Mouse (Mus musculus) Muller cell, postnatal 12 days (primary cell): Measurements from ENCODE around the gene Zmynd15.
A peak's percentile ranks its signal among the peaks of the same experiment; 100 is the strongest.
"Not testable (repeated sequence)": the region's sequence is repeated elsewhere in the genome, so short reads cannot be mapped to it uniquely, and the experiment has no call there.

Experiments used
- DNase-seq: peaks from one replicate; pipeline ENCODE4 v3.0.0-alpha.2; 2015; ENCODE audit errors: inconsistent ontology term

Gene Zmynd15

DNA sequence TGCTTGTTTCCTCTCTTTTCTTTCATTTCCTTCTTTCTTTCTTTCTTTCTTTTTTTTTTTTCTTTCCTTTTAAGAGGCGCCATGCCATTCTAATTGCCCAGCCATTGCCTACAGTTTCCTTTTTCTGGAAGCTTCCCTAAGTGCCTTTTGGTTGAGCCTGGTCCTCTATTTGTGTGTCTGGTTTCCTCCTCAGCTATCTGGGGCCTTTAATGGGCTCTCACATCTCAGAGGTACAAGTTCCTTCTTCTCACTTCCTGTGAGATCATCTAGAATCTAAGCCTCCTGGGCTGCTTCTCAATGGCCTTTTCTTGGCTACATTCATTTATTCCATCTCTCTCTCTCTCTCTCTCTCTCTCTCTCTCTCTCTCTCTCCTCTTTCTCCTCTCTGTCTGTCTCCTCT, 11.9 kb upstream of the Zmynd15 start:
- DNase-seq = no peak

- no peak for DNase-seq
Measured at GRCm38 (mm10) chr11:70450926-70451325, 8.3 kb upstream of the Zmynd15 start.

- DNase-seq = peak; percentile 97
Measured at GRCm38 (mm10) chr11:70451797-70452498, 7.3 kb upstream of the Zmynd15 start, which contains the start of gene Med11. TSS of gene Med11 (plus strand) at chr11:70451919.

- no peak for DNase-seq
Measured at GRCm38 (mm10) chr11:70453261-70454044, 5.8 kb upstream of the Zmynd15 start.

DNA sequence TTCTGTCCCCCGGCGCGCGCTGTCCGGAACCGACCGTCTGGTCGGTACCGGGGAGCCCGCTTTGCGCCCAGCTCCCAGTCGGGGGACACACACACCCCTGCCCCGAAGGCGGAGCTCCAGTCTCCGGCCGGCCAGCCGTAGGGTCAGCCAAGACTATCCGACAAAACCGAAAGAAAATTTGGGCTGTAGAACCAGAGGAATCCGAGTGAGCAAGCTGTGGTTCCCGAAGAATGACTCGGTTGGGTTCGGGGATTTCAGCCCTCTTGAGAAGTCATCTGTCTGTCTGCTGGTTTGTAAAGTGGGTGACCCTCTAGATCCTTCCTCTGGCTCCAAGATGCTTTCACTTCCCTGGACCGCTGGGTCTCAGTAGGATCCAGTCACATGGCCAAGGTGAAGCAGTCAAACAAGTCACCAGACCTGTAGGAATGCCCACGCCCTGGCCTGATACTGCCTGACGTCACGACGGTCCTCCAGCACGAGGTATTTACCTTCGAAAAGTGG, 418 bp downstream of the Zmynd15 start, which contains the start of gene Cxcl16:
Gene Cxcl16, minus strand, starts transcription at position 384 of the 501 bp plus-strand sequence.
- peak; percentile 74 for DNase-seq

DNA sequence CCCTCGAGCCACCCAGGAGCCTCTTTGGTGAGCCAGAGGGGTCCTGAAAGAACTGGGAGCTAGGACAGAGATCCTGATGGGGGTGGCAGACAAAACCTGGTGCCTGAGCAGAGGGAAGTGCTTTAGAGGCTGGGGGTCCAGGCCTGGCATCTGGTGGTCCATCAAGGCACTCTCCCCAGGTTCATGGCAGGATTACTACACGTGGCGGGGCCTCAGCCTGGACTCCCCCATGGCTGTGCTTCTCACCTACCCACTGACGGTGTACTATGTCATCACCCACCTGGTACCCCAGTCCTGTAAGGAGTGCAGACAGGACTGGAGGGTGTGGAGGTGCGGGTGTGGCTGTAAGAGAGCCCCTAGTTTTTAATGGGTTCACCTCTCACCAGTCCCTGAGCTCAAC, 4.7 kb downstream of the Zmynd15 start:
- no peak for DNase-seq

- no peak for DNase-seq
Measured at GRCm38 (mm10) chr11:70465211-70465610, 6.0 kb downstream of the Zmynd15 start.

GRCm38 (mm10) chr11:70465824-70466223, 6.6 kb downstream of the Zmynd15 start:
- peak; percentile 30 for DNase-seq

- DNase-seq = peak; percentile 51
Measured at GRCm38 (mm10) chr11:70467902-70468619, 8.8 kb downstream of the Zmynd15 start.

- DNase-seq = no peak
Measured at GRCm38 (mm10) chr11:70469764-70470163, 10.5 kb downstream of the Zmynd15 start.

- no peak for DNase-seq
Measured at GRCm38 (mm10) chr11:70472716-70473115, 13.5 kb downstream of the Zmynd15 start.

DNA sequence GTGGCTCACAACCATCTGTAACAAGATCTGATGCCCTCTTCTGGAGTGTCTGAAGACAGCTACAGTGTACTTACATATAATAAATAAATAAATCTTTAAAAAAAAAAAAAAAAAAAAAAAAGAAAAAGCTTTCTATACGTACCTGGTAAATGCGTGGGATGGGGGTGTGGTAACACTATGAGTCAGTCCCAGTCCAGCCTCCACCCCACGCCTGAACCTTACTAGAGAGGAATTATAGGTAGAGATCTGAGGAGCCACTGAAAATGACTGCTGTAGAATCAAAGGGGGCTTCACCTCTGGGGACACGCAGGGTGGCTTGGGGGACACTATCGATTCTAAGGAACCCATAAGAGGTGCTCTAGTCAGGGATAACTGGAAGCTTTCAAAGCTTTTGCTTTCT, 14.1 kb downstream of the Zmynd15 start:
- not testable (repeated sequence) for DNase-seq

DNA sequence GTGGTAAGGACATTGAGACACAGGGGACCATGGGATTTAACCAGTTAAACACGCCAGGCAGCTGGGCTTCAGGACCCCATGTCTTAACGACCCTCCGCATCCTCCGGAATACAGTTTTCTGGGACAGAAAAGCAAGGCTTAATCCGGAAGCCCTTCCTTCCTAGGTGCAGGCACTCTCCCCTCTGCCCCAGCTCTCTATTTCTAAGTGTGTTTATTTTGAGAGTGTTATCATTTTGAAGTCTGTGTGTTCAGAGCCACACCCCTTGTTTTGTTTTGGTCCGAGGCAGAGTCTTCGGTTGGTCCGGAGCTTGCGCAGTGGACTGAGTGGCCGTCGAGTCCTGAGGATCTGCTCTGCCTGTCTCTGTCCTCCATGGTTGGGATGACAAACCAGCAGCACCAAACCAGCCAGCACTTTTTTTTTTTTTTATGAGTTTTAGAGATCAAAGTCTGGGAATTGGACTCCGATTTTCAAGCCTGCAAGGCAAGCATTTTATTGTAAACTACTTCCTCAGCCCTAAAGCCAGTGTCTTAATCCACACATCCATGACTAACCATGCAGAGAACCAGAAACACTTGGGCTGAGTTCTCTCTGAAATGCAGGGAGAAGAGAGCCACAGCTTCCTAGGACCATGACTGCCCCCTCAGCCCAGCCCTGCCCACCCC, 15.8 kb downstream of the Zmynd15 start:
- no peak for DNase-seq

GRCm38 (mm10) chr11:70485498-70485897, 26.3 kb downstream of the Zmynd15 start:
- no peak for DNase-seq

- no peak for DNase-seq
Measured at GRCm38 (mm10) chr11:70487816-70488215, 28.6 kb downstream of the Zmynd15 start.

DNA sequence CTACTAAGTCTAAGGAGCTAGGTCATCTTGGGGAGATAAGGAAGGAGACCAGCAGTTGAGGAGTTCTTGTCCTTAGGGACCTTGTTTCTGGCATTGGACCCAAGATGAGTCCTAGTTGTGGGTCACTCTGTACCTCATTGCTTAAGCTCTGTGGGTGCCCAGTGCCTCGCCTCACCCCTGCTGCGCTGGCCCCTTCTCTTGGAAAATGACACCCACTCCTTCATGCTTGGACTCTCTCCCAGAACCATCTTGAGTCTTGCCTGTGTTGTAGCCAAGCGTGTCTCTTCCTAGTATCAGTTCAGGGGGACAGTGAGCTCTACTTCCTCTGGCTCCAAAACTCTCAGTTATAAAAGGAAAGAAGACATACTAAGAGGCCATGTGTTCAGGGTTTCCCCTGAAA, 29.9 kb downstream of the Zmynd15 start:
- no peak for DNase-seq

DNA sequence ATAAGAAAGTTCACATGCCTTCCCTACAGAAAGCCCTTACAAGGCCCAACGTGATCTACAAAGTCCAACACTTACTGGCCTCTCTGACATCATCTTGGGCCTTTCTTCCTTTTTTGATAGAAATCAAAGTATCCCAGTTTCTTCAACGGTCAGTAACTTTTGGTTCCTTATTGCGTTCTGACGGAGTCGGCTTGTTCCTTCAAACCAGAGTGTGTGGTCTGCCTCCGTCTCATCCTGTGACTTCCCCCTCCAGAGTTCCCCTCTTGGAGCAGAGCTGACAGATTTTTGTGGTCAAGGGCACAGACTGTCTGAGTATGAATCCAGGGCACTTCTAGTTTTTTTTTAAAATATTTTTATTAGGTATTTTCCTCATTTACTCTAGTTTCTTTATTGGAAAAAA, 30.5 kb downstream of the Zmynd15 start:
- DNase-seq = no peak

GRCm38 (mm10) chr11:70499566-70500475, 40.6 kb downstream of the Zmynd15 start:
- DNase-seq = no peak

DNA sequence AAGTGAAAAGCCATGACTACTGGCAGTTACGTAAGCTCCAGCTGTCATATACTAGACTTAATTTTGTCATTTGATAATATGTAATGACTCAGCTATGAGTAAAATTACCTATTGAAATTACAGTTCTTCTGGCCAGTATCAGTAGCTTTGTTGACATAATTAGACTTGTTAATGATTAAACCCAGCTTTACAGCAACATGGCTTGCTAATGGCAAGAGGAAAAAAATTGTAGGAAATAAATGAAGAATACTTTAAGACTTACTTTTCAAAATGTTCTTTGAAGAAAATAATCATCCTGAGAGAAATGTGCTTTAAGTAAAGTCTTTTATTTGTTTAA, 41.2 kb downstream of the Zmynd15 start:
- DNase-seq = no peak

- no peak for DNase-seq
Measured at GRCm38 (mm10) chr11:70502018-70502417, 42.8 kb downstream of the Zmynd15 start.

DNA sequence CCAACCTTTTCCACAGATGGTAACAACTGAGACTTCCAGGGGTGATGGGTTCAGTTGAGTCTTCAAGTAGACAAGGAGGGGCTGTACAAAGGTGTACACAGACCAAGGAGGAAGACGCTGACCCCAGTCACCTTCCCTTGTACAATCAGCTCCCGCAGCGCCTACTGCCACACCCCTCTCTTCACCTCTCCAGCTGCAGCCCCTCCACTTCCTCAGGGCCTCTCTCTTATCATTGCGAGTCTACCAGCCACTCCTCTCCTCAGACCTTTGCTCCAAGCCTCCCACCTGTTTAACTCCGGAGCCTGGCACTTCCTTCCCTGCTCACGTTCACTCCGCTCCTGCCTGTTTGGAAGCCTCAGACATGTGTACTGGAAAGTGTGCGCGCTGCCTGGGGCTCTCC, 45.7 kb downstream of the Zmynd15 start, which contains the start of gene Tm4sf5:
Gene Tm4sf5, plus strand, starts transcription at position 275 of the 400 bp plus-strand sequence.
- DNase-seq = no peak
